Mouse (Mus musculus) MEL (cell line): ENCODE data around the gene Mturn. TPM values are rescaled to one million over a fixed set of nuclear protein-coding genes. Genes with fewer than 3 reads are reported as not detected.

Experiments used
- DNase-seq: peaks from one replicate; pipeline ENCODE4 v3.0.0; 2011; ENCODE audit warnings: low read depth, low spot score
- H3K27ac ChIP-seq: 2 replicates; pipeline ENCODE4 v1.5.1; 2012; ENCODE audit warnings: low read depth, mild to moderate bottlenecking, control low read depth, low read length, moderate library complexity; ENCODE audit not compliant: control insufficient read depth
- H3K27me3 ChIP-seq, 2 experiments: fragments of 150-350 bp in 1 of 2; sonication (generic) in 1 of 2; 2 replicates each; pipeline ENCODE4 v1.6.1; 2012; ENCODE audit warnings: low read length in 2 of 2, mild to moderate bottlenecking in 2 of 2, improper control_type of control experiment in 1 of 2, moderate library complexity in 1 of 2; ENCODE audit not compliant: insufficient read depth in 2 of 2, control insufficient read depth in 1 of 2
- H3K36me3 ChIP-seq, 2 experiments: 2 replicates each; pipeline ENCODE4 v1.6.1; 2012 to 2014; ENCODE audit warnings: low read length in 2 of 2, improper control_type of control experiment in 1 of 2, inconsistent platforms in 1 of 2, mild to moderate bottlenecking in 1 of 2; ENCODE audit not compliant: insufficient read depth in 2 of 2, control insufficient read depth in 1 of 2
- H3K4me1 ChIP-seq, 2 experiments: fragments of 150-350 bp in 1 of 2; sonication (generic) in 1 of 2; 2 replicates each; pipeline ENCODE4 v1.6.1; 2012; ENCODE audit warnings: low read length in 2 of 2, improper control_type of control experiment in 1 of 2, mild to moderate bottlenecking in 1 of 2; ENCODE audit not compliant: insufficient read depth in 2 of 2, control insufficient read depth in 1 of 2
- H3K4me3 ChIP-seq, 2 experiments: fragments of 150-350 bp in 1 of 2; sonication (generic) in 1 of 2; 2 replicates each; pipeline ENCODE4 v1.5.1; 2012; ENCODE audit warnings: low read depth in 2 of 2, low read length in 2 of 2, mild to moderate bottlenecking in 2 of 2, moderate library complexity in 2 of 2, control low read depth in 1 of 2, improper control_type of control experiment in 1 of 2; ENCODE audit not compliant: control insufficient read depth in 1 of 2, insufficient read depth in 1 of 2
- H3K79me2 ChIP-seq: 2 replicates; pipeline ENCODE4 v1.6.1; 2012; ENCODE audit warnings: mild to moderate bottlenecking, low read length, moderate library complexity; ENCODE audit not compliant: control insufficient read depth, poor library complexity, insufficient read depth
- H3K9ac ChIP-seq: 2 replicates; pipeline ENCODE4 v1.6.1; 2012; ENCODE audit warnings: low read depth, mild to moderate bottlenecking, control low read depth, low read length, moderate library complexity; ENCODE audit not compliant: control insufficient read depth, poor library complexity, severe bottlenecking
- H3K9me3 ChIP-seq: fragments of 150-350 bp; sonication (generic); replicated peaks from 2 replicates; pipeline ENCODE4 v1.6.1; 2012; ENCODE audit warnings: mild to moderate bottlenecking, low read length, improper control_type of control experiment, moderate library complexity; ENCODE audit not compliant: insufficient read depth
- CHD2 ChIP-seq: IDR thresholded peaks from 2 replicates; pipeline ENCODE4 v1.6.1; 2011; ENCODE audit warnings: low read length, improper control_type of control experiment
- CTCF ChIP-seq, 3 experiments: IDR thresholded peaks in 2 of 3; conservative IDR thresholded peaks in 1 of 3; 2 replicates each; pipeline ENCODE4 v1.5.1; 2011 to 2012; ENCODE audit warnings: low read length in 3 of 3, low read depth in 2 of 3, mild to moderate bottlenecking in 2 of 3, improper control_type of control experiment in 1 of 3, inconsistent platforms in 1 of 3, mixed read lengths in 1 of 3, moderate library complexity in 1 of 3; ENCODE audit not compliant: control insufficient read depth in 1 of 3, insufficient read depth in 1 of 3, poor library complexity in 1 of 3, severe bottlenecking in 1 of 3
- E2F4 ChIP-seq: IDR thresholded peaks from 2 replicates; pipeline ENCODE4 v1.6.1; 2011; ENCODE audit warnings: low read depth, low read length, improper control_type of control experiment, borderline replicate concordance
- ELF1 ChIP-seq: IDR thresholded peaks from 2 replicates; pipeline ENCODE4 v1.6.1; 2014; ENCODE audit warnings: low read depth, mild to moderate bottlenecking, inconsistent platforms, low read length, improper control_type of control experiment, moderate library complexity
- EP300 ChIP-seq, 2 experiments: IDR thresholded peaks; 2 replicates each; pipeline ENCODE4 v1.6.1; 2011; ENCODE audit warnings: improper control_type of control experiment in 2 of 2, low read length in 2 of 2, low read depth in 1 of 2, mild to moderate bottlenecking in 1 of 2
- GABPA ChIP-seq: IDR thresholded peaks from 2 replicates; pipeline ENCODE4 v1.6.1; 2012; ENCODE audit warnings: low read depth, mild to moderate bottlenecking, inconsistent platforms, low read length, improper control_type of control experiment, moderate library complexity
- GATA1 ChIP-seq: IDR thresholded peaks from 2 replicates; pipeline ENCODE4 v1.6.1; 2011; ENCODE audit warnings: low read depth, low read length, improper control_type of control experiment
- MAFK ChIP-seq: IDR thresholded peaks from 2 replicates; pipeline ENCODE4 v1.6.1; 2011; ENCODE audit warnings: low read depth, mild to moderate bottlenecking, low read length, improper control_type of control experiment, borderline replicate concordance
- MAX ChIP-seq: IDR thresholded peaks from 2 replicates; pipeline ENCODE4 v1.6.1; 2011; ENCODE audit warnings: low read length, improper control_type of control experiment
- MAZ ChIP-seq: IDR thresholded peaks from 2 replicates; pipeline ENCODE4 v1.6.1; 2012; ENCODE audit warnings: low read depth, mild to moderate bottlenecking, inconsistent platforms, low read length, improper control_type of control experiment
- MEF2A ChIP-seq: IDR thresholded peaks from 2 replicates; pipeline ENCODE4 v1.6.1; 2014; ENCODE audit warnings: low read depth, mild to moderate bottlenecking, inconsistent platforms, low read length, improper control_type of control experiment; ENCODE audit not compliant: poor library complexity, insufficient replicate concordance, severe bottlenecking; ENCODE audit errors: extremely low read depth
- MYB ChIP-seq: IDR thresholded peaks from 2 replicates; pipeline ENCODE4 v1.6.1; 2011; ENCODE audit warnings: mild to moderate bottlenecking, low read depth, low read length, improper control_type of control experiment
- MYC ChIP-seq: IDR thresholded peaks from 2 replicates; pipeline ENCODE4 v1.6.1; 2011; ENCODE audit warnings: low read depth, mild to moderate bottlenecking, low read length, improper control_type of control experiment, moderate library complexity
- NELFE ChIP-seq: IDR thresholded peaks from 2 replicates; pipeline ENCODE4 v1.6.1; 2011; ENCODE audit warnings: low read depth, low read length, improper control_type of control experiment
- RCOR1 ChIP-seq: IDR thresholded peaks from 2 replicates; pipeline ENCODE4 v1.6.1; 2012; ENCODE audit warnings: low read depth, mild to moderate bottlenecking, inconsistent platforms, low read length, improper control_type of control experiment
- SIN3A ChIP-seq: IDR thresholded peaks from 2 replicates; pipeline ENCODE4 v1.6.1; 2012; ENCODE audit warnings: low read length, improper control_type of control experiment, inconsistent platforms
- SMC3 ChIP-seq: IDR thresholded peaks from 2 replicates; pipeline ENCODE4 v1.6.1; 2011; ENCODE audit warnings: low read depth, low read length, improper control_type of control experiment
- TAL1 ChIP-seq: IDR thresholded peaks from 2 replicates; pipeline ENCODE4 v1.6.1; 2012; ENCODE audit warnings: mild to moderate bottlenecking, inconsistent platforms, low read length, moderate library complexity, mixed read lengths
- TBP ChIP-seq: IDR thresholded peaks from 2 replicates; pipeline ENCODE4 v1.8.0; 2011; ENCODE audit warnings: low read depth, low read length, improper control_type of control experiment
- TCF12 ChIP-seq: IDR thresholded peaks from 2 replicates; pipeline ENCODE4 v1.6.1; 2014; ENCODE audit warnings: low read depth, mild to moderate bottlenecking, inconsistent platforms, low read length, improper control_type of control experiment, moderate library complexity
- UBTF ChIP-seq: IDR thresholded peaks from 2 replicates; pipeline ENCODE4 v1.6.1; 2012; ENCODE audit warnings: low read depth, mild to moderate bottlenecking, inconsistent platforms, low read length, improper control_type of control experiment, moderate library complexity, borderline replicate concordance; ENCODE audit not compliant: insufficient read depth
- USF2 ChIP-seq, 2 experiments: IDR thresholded peaks; 2 replicates each; pipeline ENCODE4 v1.6.1; 2011 to 2012; ENCODE audit warnings: improper control_type of control experiment in 2 of 2, low read length in 2 of 2, borderline replicate concordance in 1 of 2, inconsistent platforms in 1 of 2, low read depth in 1 of 2, mild to moderate bottlenecking in 1 of 2; ENCODE audit not compliant: insufficient read depth in 1 of 2
- ZC3H11A ChIP-seq: IDR thresholded peaks from 2 replicates; pipeline ENCODE4 v1.6.1; 2012; ENCODE audit warnings: low read depth, mild to moderate bottlenecking, inconsistent platforms, low read length, improper control_type of control experiment
- polyA plus RNA-seq, 2 experiments: library from polyadenylated mRNA; stranded (reverse) in 1 of 2; unstranded in 1 of 2; fragments of >175 nt in 1 of 2; fragments of >200 nt in 1 of 2; gene quantifications; 2 replicates each; pipeline versions ENCODE4 v1.2.1 to v1.2.4; 2012; ENCODE audit warnings: low replicate concordance in 2 of 2, low read depth in 1 of 2; ENCODE audit not compliant: insufficient read length in 2 of 2, insufficient read depth in 1 of 2, missing spikeins in 1 of 2
- total RNA-seq: library from RNA; depleted of rRNA; stranded (reverse); fragments of 300-350 nt; gene quantifications from 2 replicates; pipeline ENCODE4 v1.2.3, GENCODE M21; 2012

The Mturn gene
- total and polyA plus RNA-seq, 3 experiments: 0.31 to 1.1 TPM; not detected in 1

GRCm38 (mm10) chr6:54688467-54689323 lies 7.3 kb downstream of the Mturn start:
- no peaks in the 10 kb centered on the region for H3K27me3 ChIP-seq
- no peak for DNase-seq
- H3K9ac ChIP-seq: no peak overlapping the region
- H3K27ac ChIP-seq: no peak overlapping the region
- no peaks in the 10 kb centered on the region for H3K9me3 ChIP-seq
- no peaks in the 10 kb centered on the region for H3K79me2 ChIP-seq
- H3K36me3 ChIP-seq: peaks cover 0 to 4% of the 10 kb centered on the region in 2 experiments; a peak in 2 of 4 replicates
- peaks cover 4 to 11% of the 10 kb centered on the region in 2 experiments for H3K4me1 ChIP-seq
- no peak for TF ChIP-seq NELFE
- no peak for TF ChIP-seq CHD2
- TF ChIP-seq ELF1: no peak
- no peak for TF ChIP-seq RCOR1
- TF ChIP-seq E2F4: no peak
- no peak for TF ChIP-seq GABPA
- no peak for TF ChIP-seq TCF12
- no peak for TF ChIP-seq TBP
- TF ChIP-seq MEF2A: no peak
- no peak for TF ChIP-seq TAL1
- no peak for TF ChIP-seq MYC
- no peak for TF ChIP-seq MAZ
- no peak for TF ChIP-seq MAFK
- TF ChIP-seq ZC3H11A: no peak
- TF ChIP-seq SIN3A: no peak
- TF ChIP-seq MYB: no peak
- no peak for TF ChIP-seq UBTF
- no peak overlapping the region for H3K4me3 ChIP-seq

GRCm38 (mm10) chr6:54689686-54690085 lies 8.3 kb downstream of the Mturn start:
- Histone ChIP-seq H3K27ac (no peak overlapping the region), H3K36me3 (peaks cover 0 to 4% of the 10 kb centered on the region in 2 experiments; a peak in 2 of 4 replicates)
- TF ChIP-seq E2F4 (no peak), SMC3 (no peak), CTCF (IDR thresholded peaks at IDR 0.05 in 2 of 3, conservative IDR thresholded peaks at IDR 0.05 in 1 of 3; ENCODE audit: control insufficient read depth in 1 of 3, insufficient read depth in 1 of 3, low read depth in 2 of 3, low read length in 3 of 3, poor library complexity in 1 of 3, severe bottlenecking in 1 of 3) (no peak), GATA1 (no peak), RCOR1 (no peak), GABPA (no peak), UBTF (no peak), USF2 (IDR thresholded peaks at IDR 0.05; ENCODE audit: borderline replicate concordance in 1 of 2, insufficient read depth in 1 of 2, low read depth in 1 of 2, low read length in 2 of 2) (no peak), CHD2 (no peak), EP300 (IDR thresholded peaks at IDR 0.05; ENCODE audit: low read depth in 1 of 2, low read length in 2 of 2) (no peak), MAX (no peak), MAZ (no peak)
- TF ChIP-seq, all 39 proteins: peak for 0
- DNase-seq: no peak
- H3K79me2 ChIP-seq: no peaks in the 10 kb centered on the region
- H3K9me3 ChIP-seq: no peaks in the 10 kb centered on the region
- peaks cover 4 to 11% of the 10 kb centered on the region in 2 experiments for H3K4me1 ChIP-seq
- no peak overlapping the region for H3K9ac ChIP-seq
- H3K4me3 ChIP-seq: no peak overlapping the region
- H3K27me3 ChIP-seq: no peaks in the 10 kb centered on the region
